Comparison of ENCODE assay signal across 8 mouse cellular contexts in the genomic region with DNA sequence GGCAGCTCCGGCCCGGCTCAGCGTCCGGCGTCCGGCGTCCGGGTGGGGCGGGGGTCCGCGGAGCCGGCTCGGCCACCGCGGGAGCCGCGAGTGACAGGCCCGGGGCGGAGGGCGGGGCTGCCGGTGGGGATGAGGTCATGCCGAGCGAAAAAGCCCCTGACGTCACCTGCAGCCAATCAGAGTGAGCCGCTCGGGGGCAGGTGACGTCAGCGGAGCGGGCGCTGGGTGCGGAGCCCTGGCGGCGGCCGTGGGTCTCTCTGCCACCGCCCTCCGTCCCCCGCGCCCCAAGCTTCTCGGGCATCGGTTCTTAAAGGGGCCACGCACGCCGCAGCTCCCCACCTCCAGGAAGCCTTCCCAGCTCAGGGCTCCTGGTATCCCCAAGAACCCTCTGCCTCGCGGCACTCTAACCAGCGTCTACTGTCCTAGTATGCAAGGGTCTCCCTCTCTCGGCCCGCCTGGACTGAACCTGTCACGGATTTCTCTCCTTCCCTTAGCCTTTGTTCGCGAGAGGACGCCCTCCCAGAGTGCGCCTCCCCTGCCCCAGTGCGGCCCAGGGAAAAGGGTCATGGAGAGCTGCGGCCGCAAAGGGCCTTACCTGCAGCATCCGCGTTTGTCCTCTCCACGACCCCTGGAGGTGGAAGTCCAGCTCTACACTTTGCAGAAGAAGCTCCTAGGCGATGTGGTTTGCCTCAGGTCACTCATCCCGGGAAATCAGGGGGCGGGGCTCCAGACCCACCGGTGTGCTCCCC. TPM values are rescaled to one million over a fixed set of nuclear protein-coding genes. Genes with fewer than 3 reads are reported as not detected.
DNase-seq lines count a peak whose midpoint lies in the region; ATAC-seq lines count a peak whose summit lies in the region.

TSS of gene Dusp8 (minus strand) at position 661 of the 749 bp plus-strand sequence.

- peak; percentile 65 for ATAC-seq in megakaryocyte, adult 5-6 weeks (ENCODE audit: poor library complexity, severe bottlenecking)

- DNase-seq in adrenal gland, adult 18-20 months (ENCODE audit: low spot score in 2 of 2): peak; percentile 91 to 94
- DNase-seq in embryo, embryonic 10.5 days (ENCODE audit: low spot score): peak; percentile 91
- DNase-seq in gastrocnemius, postnatal 14 days: peak; percentile 91
- DNase-seq in induced T-regulatory cell, adult 2 months (ENCODE audit: low read depth): peak; percentile 94
- DNase-seq in left cerebral cortex, adult 8-10 months (ENCODE audit: low spot score in 2 of 2): peak; percentile 85 to 93
- DNase-seq in right cerebral cortex, adult 18-20 months: peak; percentile 97
- peak; percentile 82 for DNase-seq in urinary bladder, adult 2 months (ENCODE audit: low spot score)

- intact Hi-C loops in gastrocnemius, postnatal 14 days (cut with DNase I; ENCODE audit: low total_unique reads): no loop called here

RNA-seq across cellular contexts. Expression of gene Dusp8, which starts in this region (rescaled TPM):
- 10 to 100 TPM in 1 of 2 experiments, 1 to 10 TPM in 1; 8.9 to 23.6 TPM for total RNA-seq in adrenal gland, adult 18-20 months (2021)
- 10 to 100 TPM; 16.5 to 24.6 TPM for total RNA-seq in gastrocnemius, postnatal 14 days (2021)
- 100 to 1,000 TPM; 127 to 151 (median 133) TPM for total RNA-seq in left cerebral cortex, adult 8-10 months (2022)
- total RNA-seq in megakaryocyte, adult 5-6 weeks (2015): not detected in 2 replicates
- total RNA-seq in megakaryocyte, adult 5-6 weeks (2017): not detected in 2 replicates
- 4.1 and 5.0 TPM in 2 replicates for polyA plus RNA-seq in urinary bladder, adult 2 months (2012; rRNA removed)

Comparison
In these comparisons a context has a peak if more than half of its experiments do, and no peak if none do; other contexts are left out.
1. Peak in every context shown above with its lines: DNase-seq and ATAC-seq.
2. RNA of gene Dusp8 (total RNA-seq): 127 to 151 TPM in left cerebral cortex, adult 8-10 months, 16.5 to 24.6 TPM in gastrocnemius, postnatal 14 days and 8.9 to 23.6 TPM in adrenal gland, adult 18-20 months; not detected in megakaryocyte, adult 5-6 weeks; every median in the first group is over 4 times any median in the second.
3. RNA of gene Dusp8 (total RNA-seq): 127 to 151 TPM in left cerebral cortex, adult 8-10 months; 16.5 to 24.6 TPM in gastrocnemius, postnatal 14 days and 8.9 to 23.6 TPM in adrenal gland, adult 18-20 months; every median in the first group is over 4 times any median in the second.
4. Peak in ATAC-seq in megakaryocyte, adult 5-6 weeks; RNA of the gene not detected or under 1 TPM.